Mouse (Mus musculus) ES-E14 (cell line): ENCODE measurements at regions not wholly inside any gene's neighbourhood (a gene's known extent, or its start where the extent isn't known, plus 50 kb on each side); places are given as distances from the start of the nearest gene placed in this dataset.

ENCODE experiments used
- CHD2 ChIP-seq: IDR thresholded peaks from 2 replicates; pipeline ENCODE4 v1.6.1; 2014; ENCODE audit warnings: mild to moderate bottlenecking, low read depth, low read length, inconsistent platforms
- HCFC1 ChIP-seq: IDR thresholded peaks from 2 replicates; pipeline ENCODE4 v1.6.1; 2012; ENCODE audit warnings: low read length, inconsistent platforms, borderline replicate concordance; ENCODE audit not compliant: insufficient read depth
- MAFK ChIP-seq: IDR thresholded peaks from 2 replicates; pipeline ENCODE4 v1.6.1; 2014; ENCODE audit warnings: mild to moderate bottlenecking, low read depth, low read length, inconsistent platforms; ENCODE audit not compliant: insufficient read depth
- ZC3H11A ChIP-seq: IDR thresholded peaks from 2 replicates; pipeline ENCODE4 v1.6.1; 2012; ENCODE audit warnings: low read depth, mild to moderate bottlenecking, inconsistent platforms, low read length, borderline replicate concordance
- ZNF384 ChIP-seq: IDR thresholded peaks from 2 replicates; pipeline ENCODE4 v1.6.1; 2012; ENCODE audit warnings: low read depth, low read length, inconsistent platforms

GRCm38 (mm10) chr12:73460291-73460761 lies 85.9 kb downstream of the Tmem30b start:
- no peak for TF ChIP-seq MAFK
- no peak for TF ChIP-seq ZC3H11A
- TF ChIP-seq CHD2, result no peak
- TF ChIP-seq ZNF384, result no peak
- TF ChIP-seq HCFC1, result no peak
